Mouse (Mus musculus) MEL (cell line): Measurements from ENCODE around the gene Mob3a. TPM values are rescaled to one million over a fixed set of nuclear protein-coding genes. Genes with fewer than 3 reads are reported as not detected.

Source experiments
- DNase-seq: peaks from one replicate; pipeline ENCODE4 v3.0.0; 2011; ENCODE audit warnings: low read depth, low spot score
- H3K27ac ChIP-seq: 2 replicates; pipeline ENCODE4 v1.5.1; 2012; ENCODE audit warnings: low read depth, mild to moderate bottlenecking, control low read depth, low read length, moderate library complexity; ENCODE audit not compliant: control insufficient read depth
- H3K27me3 ChIP-seq, 2 experiments: fragments of 150-350 bp in 1 of 2; sonication (generic) in 1 of 2; 2 replicates each; pipeline ENCODE4 v1.6.1; 2012; ENCODE audit warnings: low read length in 2 of 2, mild to moderate bottlenecking in 2 of 2, improper control_type of control experiment in 1 of 2, moderate library complexity in 1 of 2; ENCODE audit not compliant: insufficient read depth in 2 of 2, control insufficient read depth in 1 of 2
- H3K36me3 ChIP-seq, 2 experiments: 2 replicates each; pipeline ENCODE4 v1.6.1; 2012 to 2014; ENCODE audit warnings: low read length in 2 of 2, improper control_type of control experiment in 1 of 2, inconsistent platforms in 1 of 2, mild to moderate bottlenecking in 1 of 2; ENCODE audit not compliant: insufficient read depth in 2 of 2, control insufficient read depth in 1 of 2
- H3K4me1 ChIP-seq, 2 experiments: fragments of 150-350 bp in 1 of 2; sonication (generic) in 1 of 2; 2 replicates each; pipeline ENCODE4 v1.6.1; 2012; ENCODE audit warnings: low read length in 2 of 2, improper control_type of control experiment in 1 of 2, mild to moderate bottlenecking in 1 of 2; ENCODE audit not compliant: insufficient read depth in 2 of 2, control insufficient read depth in 1 of 2
- H3K4me3 ChIP-seq, 2 experiments: fragments of 150-350 bp in 1 of 2; sonication (generic) in 1 of 2; 2 replicates each; pipeline ENCODE4 v1.5.1; 2012; ENCODE audit warnings: low read depth in 2 of 2, low read length in 2 of 2, mild to moderate bottlenecking in 2 of 2, moderate library complexity in 2 of 2, control low read depth in 1 of 2, improper control_type of control experiment in 1 of 2; ENCODE audit not compliant: control insufficient read depth in 1 of 2, insufficient read depth in 1 of 2
- H3K79me2 ChIP-seq: 2 replicates; pipeline ENCODE4 v1.6.1; 2012; ENCODE audit warnings: mild to moderate bottlenecking, low read length, moderate library complexity; ENCODE audit not compliant: control insufficient read depth, poor library complexity, insufficient read depth
- H3K9ac ChIP-seq: 2 replicates; pipeline ENCODE4 v1.6.1; 2012; ENCODE audit warnings: low read depth, mild to moderate bottlenecking, control low read depth, low read length, moderate library complexity; ENCODE audit not compliant: control insufficient read depth, poor library complexity, severe bottlenecking
- H3K9me3 ChIP-seq: fragments of 150-350 bp; sonication (generic); replicated peaks from 2 replicates; pipeline ENCODE4 v1.6.1; 2012; ENCODE audit warnings: mild to moderate bottlenecking, low read length, improper control_type of control experiment, moderate library complexity; ENCODE audit not compliant: insufficient read depth
- BHLHE40 ChIP-seq: IDR thresholded peaks from 2 replicates; pipeline ENCODE4 v1.6.1; 2012; ENCODE audit warnings: low read depth, mild to moderate bottlenecking, inconsistent platforms, low read length, improper control_type of control experiment, borderline replicate concordance
- CHD1 ChIP-seq: IDR thresholded peaks from 2 replicates; pipeline ENCODE4 v1.6.1; 2012; ENCODE audit warnings: low read depth, mild to moderate bottlenecking, inconsistent platforms, low read length, improper control_type of control experiment
- CHD2 ChIP-seq: IDR thresholded peaks from 2 replicates; pipeline ENCODE4 v1.6.1; 2011; ENCODE audit warnings: low read length, improper control_type of control experiment
- CTCF ChIP-seq, 3 experiments: IDR thresholded peaks in 2 of 3; conservative IDR thresholded peaks in 1 of 3; 2 replicates each; pipeline ENCODE4 v1.5.1; 2011 to 2012; ENCODE audit warnings: low read length in 3 of 3, low read depth in 2 of 3, mild to moderate bottlenecking in 2 of 3, improper control_type of control experiment in 1 of 3, inconsistent platforms in 1 of 3, mixed read lengths in 1 of 3, moderate library complexity in 1 of 3; ENCODE audit not compliant: control insufficient read depth in 1 of 3, insufficient read depth in 1 of 3, poor library complexity in 1 of 3, severe bottlenecking in 1 of 3
- ELF1 ChIP-seq: IDR thresholded peaks from 2 replicates; pipeline ENCODE4 v1.6.1; 2014; ENCODE audit warnings: low read depth, mild to moderate bottlenecking, inconsistent platforms, low read length, improper control_type of control experiment, moderate library complexity
- HCFC1 ChIP-seq: IDR thresholded peaks from 2 replicates; pipeline ENCODE4 v1.6.1; 2012; ENCODE audit warnings: low read depth, mild to moderate bottlenecking, inconsistent platforms, low read length, improper control_type of control experiment, moderate library complexity
- KAT2A ChIP-seq: conservative IDR thresholded peaks from 2 replicates; pipeline ENCODE4 v1.6.1; 2012; ENCODE audit warnings: low read depth, low read length, improper control_type of control experiment, inconsistent platforms
- MAFK ChIP-seq: IDR thresholded peaks from 2 replicates; pipeline ENCODE4 v1.6.1; 2011; ENCODE audit warnings: low read depth, mild to moderate bottlenecking, low read length, improper control_type of control experiment, borderline replicate concordance
- MAX ChIP-seq: IDR thresholded peaks from 2 replicates; pipeline ENCODE4 v1.6.1; 2011; ENCODE audit warnings: low read length, improper control_type of control experiment
- MEF2A ChIP-seq: IDR thresholded peaks from 2 replicates; pipeline ENCODE4 v1.6.1; 2014; ENCODE audit warnings: low read depth, mild to moderate bottlenecking, inconsistent platforms, low read length, improper control_type of control experiment; ENCODE audit not compliant: poor library complexity, insufficient replicate concordance, severe bottlenecking; ENCODE audit errors: extremely low read depth
- MXI1 ChIP-seq: IDR thresholded peaks from 2 replicates; pipeline ENCODE4 v1.6.1; 2011; ENCODE audit warnings: mild to moderate bottlenecking, low read depth, low read length, improper control_type of control experiment
- MYB ChIP-seq: IDR thresholded peaks from 2 replicates; pipeline ENCODE4 v1.6.1; 2011; ENCODE audit warnings: mild to moderate bottlenecking, low read depth, low read length, improper control_type of control experiment
- MYC ChIP-seq: IDR thresholded peaks from 2 replicates; pipeline ENCODE4 v1.6.1; 2011; ENCODE audit warnings: low read depth, mild to moderate bottlenecking, low read length, improper control_type of control experiment, moderate library complexity
- NELFE ChIP-seq: IDR thresholded peaks from 2 replicates; pipeline ENCODE4 v1.6.1; 2011; ENCODE audit warnings: low read depth, low read length, improper control_type of control experiment
- POLR2A ChIP-seq, 2 experiments: IDR thresholded peaks; 2 replicates each; pipeline ENCODE4 v1.6.1; 2011 to 2012; ENCODE audit warnings: low read length in 2 of 2, mild to moderate bottlenecking in 2 of 2, control low read depth in 1 of 2, improper control_type of control experiment in 1 of 2, low read depth in 1 of 2, moderate library complexity in 1 of 2; ENCODE audit not compliant: control insufficient read depth in 1 of 2, insufficient read depth in 1 of 2, poor library complexity in 1 of 2
- POLR2AphosphoS5 ChIP-seq: IDR thresholded peaks from 2 replicates; pipeline ENCODE4 v1.6.1; 2012; ENCODE audit warnings: low read depth, borderline replicate concordance, mild to moderate bottlenecking, inconsistent platforms, low read length, moderate library complexity, mixed read lengths
- RAD21 ChIP-seq: IDR thresholded peaks from 2 replicates; pipeline ENCODE4 v1.6.1; 2011; ENCODE audit warnings: mild to moderate bottlenecking, low read depth, low read length, improper control_type of control experiment
- RCOR1 ChIP-seq: IDR thresholded peaks from 2 replicates; pipeline ENCODE4 v1.6.1; 2012; ENCODE audit warnings: low read depth, mild to moderate bottlenecking, inconsistent platforms, low read length, improper control_type of control experiment
- SIN3A ChIP-seq: IDR thresholded peaks from 2 replicates; pipeline ENCODE4 v1.6.1; 2012; ENCODE audit warnings: low read length, improper control_type of control experiment, inconsistent platforms
- TAL1 ChIP-seq: IDR thresholded peaks from 2 replicates; pipeline ENCODE4 v1.6.1; 2012; ENCODE audit warnings: mild to moderate bottlenecking, inconsistent platforms, low read length, moderate library complexity, mixed read lengths
- UBTF ChIP-seq: IDR thresholded peaks from 2 replicates; pipeline ENCODE4 v1.6.1; 2012; ENCODE audit warnings: low read depth, mild to moderate bottlenecking, inconsistent platforms, low read length, improper control_type of control experiment, moderate library complexity, borderline replicate concordance; ENCODE audit not compliant: insufficient read depth
- USF1 ChIP-seq: IDR thresholded peaks from 2 replicates; pipeline ENCODE4 v1.6.1; 2014; ENCODE audit warnings: low read depth, mild to moderate bottlenecking, inconsistent platforms, low read length, improper control_type of control experiment, moderate library complexity
- ZC3H11A ChIP-seq: IDR thresholded peaks from 2 replicates; pipeline ENCODE4 v1.6.1; 2012; ENCODE audit warnings: low read depth, mild to moderate bottlenecking, inconsistent platforms, low read length, improper control_type of control experiment
- ZMIZ1 ChIP-seq: IDR thresholded peaks from 2 replicates; pipeline ENCODE4 v1.6.1; 2012; ENCODE audit warnings: low read depth, mild to moderate bottlenecking, inconsistent platforms, low read length, improper control_type of control experiment, moderate library complexity
- polyA plus RNA-seq, 2 experiments: library from polyadenylated mRNA; stranded (reverse) in 1 of 2; unstranded in 1 of 2; fragments of >175 nt in 1 of 2; fragments of >200 nt in 1 of 2; gene quantifications; 2 replicates each; pipeline versions ENCODE4 v1.2.1 to v1.2.4; 2012; ENCODE audit warnings: low replicate concordance in 2 of 2, low read depth in 1 of 2; ENCODE audit not compliant: insufficient read length in 2 of 2, insufficient read depth in 1 of 2, missing spikeins in 1 of 2
- total RNA-seq: library from RNA; depleted of rRNA; stranded (reverse); fragments of 300-350 nt; gene quantifications from 2 replicates; pipeline ENCODE4 v1.2.3, GENCODE M21; 2012

Mob3a gene
- total and polyA plus RNA-seq, 3 experiments = 38.3 to 63.4 TPM; not detected in 1

- peaks cover 2 to 9% of the 10 kb centered on the region in 2 experiments; a peak in 3 of 4 replicates for H3K36me3 ChIP-seq
- H3K27ac ChIP-seq = no peak overlapping the region
Observed at GRCm38 (mm10) chr10:80671936-80672690, 29.7 kb downstream of the Mob3a start.

GRCm38 (mm10) chr10:80671251-80671650 lies 30.5 kb downstream of the Mob3a start:
- no peaks in the 10 kb centered on the region for H3K27me3 ChIP-seq
- H3K36me3 ChIP-seq = peaks cover 2 to 9% of the 10 kb centered on the region in 2 experiments; a peak in 3 of 4 replicates
- no peak for DNase-seq
- peaks cover 40% of the 10 kb centered on the region for H3K79me2 ChIP-seq
- H3K4me3 ChIP-seq = no peak overlapping the region
- H3K4me1 ChIP-seq = peaks cover 0 to 8% of the 10 kb centered on the region in 2 experiments; a peak in 1 of 4 replicates
- no peak for TF ChIP-seq ZC3H11A
- TF ChIP-seq POLR2A (IDR thresholded peaks at IDR 0.05; ENCODE audit: control insufficient read depth in 1 of 2, insufficient read depth in 1 of 2, low read depth in 1 of 2, low read length in 2 of 2, poor library complexity in 1 of 2) = no peak
- no peak for TF ChIP-seq MXI1
- TF ChIP-seq MAX = no peak
- TF ChIP-seq USF1 = no peak
- no peak for TF ChIP-seq UBTF
- no peak for TF ChIP-seq ZMIZ1
- no peak for TF ChIP-seq RCOR1
- TF ChIP-seq MYC = no peak
- TF ChIP-seq SIN3A = no peak
- TF ChIP-seq TAL1 = no peak
- no peak for TF ChIP-seq KAT2A
- no peak overlapping the region for H3K27ac ChIP-seq
- H3K9ac ChIP-seq = no peak overlapping the region
- no peaks in the 10 kb centered on the region for H3K9me3 ChIP-seq

More at GRCm38 (mm10) chr10:80671936-80672690, 29.7 kb downstream of the Mob3a start:
- TF ChIP-seq HCFC1 (no peak), TAL1 (no peak), MEF2A (no peak), ELF1 (no peak), CTCF (IDR thresholded peaks at IDR 0.05 in 2 of 3, conservative IDR thresholded peaks at IDR 0.05 in 1 of 3; ENCODE audit: control insufficient read depth in 1 of 3, insufficient read depth in 1 of 3, low read depth in 2 of 3, low read length in 3 of 3, poor library complexity in 1 of 3, severe bottlenecking in 1 of 3) (no peak), MAFK (no peak), BHLHE40 (no peak), CHD1 (no peak), MYC (no peak), UBTF (no peak), SIN3A (no peak), NELFE (no peak), CHD2 (no peak), POLR2AphosphoS5 (no peak), MYB (no peak), RAD21 (no peak), POLR2A (IDR thresholded peaks at IDR 0.05; ENCODE audit: control insufficient read depth in 1 of 2, insufficient read depth in 1 of 2, low read depth in 1 of 2, low read length in 2 of 2, poor library complexity in 1 of 2) (no peak), RCOR1 (no peak)
- Histone ChIP-seq H3K79me2 (peaks cover 45% of the 10 kb centered on the region), H3K9ac (no peak overlapping the region), H3K27me3 (no peaks in the 10 kb centered on the region), H3K4me3 (no peak overlapping the region), H3K4me1 (peaks cover 0 to 8% of the 10 kb centered on the region in 2 experiments; a peak in 1 of 4 replicates), H3K9me3 (no peaks in the 10 kb centered on the region)
- no peak for DNase-seq
